Mouse (Mus musculus) urinary bladder, postnatal 25 days (tissue): ENCODE data around the gene Ephb2.

Source experiments
- DNase-seq: peaks from one replicate; pipeline ENCODE4 v3.0.0; 2022; ENCODE audit warnings: low spot score

The Ephb2 gene

DNA sequence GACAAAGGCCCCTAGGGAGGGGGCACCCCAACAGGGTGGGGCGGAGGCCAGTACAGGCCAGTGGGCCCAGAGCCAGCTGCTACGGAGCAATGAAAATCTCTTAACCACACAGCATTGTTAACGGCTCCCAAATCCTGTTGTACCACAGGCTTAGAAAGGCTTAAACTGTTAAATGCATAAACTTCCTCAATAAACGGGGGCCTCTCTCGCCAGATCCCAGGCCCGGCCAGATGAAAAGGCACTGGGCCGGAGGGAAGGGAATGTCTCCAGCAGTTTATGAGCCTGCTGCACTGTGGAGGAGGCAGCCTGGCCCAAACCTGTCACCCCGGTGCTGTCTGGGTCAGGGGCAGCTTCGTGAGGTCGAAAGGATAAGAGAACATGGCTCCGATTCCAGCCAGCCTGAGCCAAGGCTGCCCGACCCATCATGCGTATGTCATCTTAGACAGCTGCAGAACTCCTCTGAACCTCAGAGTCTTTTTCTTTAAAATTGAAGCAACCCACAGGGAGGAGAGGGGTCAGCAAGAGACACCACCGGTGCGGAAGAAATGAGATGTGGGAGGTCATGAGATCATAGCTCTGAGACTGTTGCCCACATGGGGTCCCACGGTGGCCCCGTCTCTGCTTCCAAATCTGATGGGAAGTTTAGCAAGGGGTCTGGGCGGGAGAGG, 73.9 kb downstream of the Ephb2 start:
- no peak for DNase-seq

DNA sequence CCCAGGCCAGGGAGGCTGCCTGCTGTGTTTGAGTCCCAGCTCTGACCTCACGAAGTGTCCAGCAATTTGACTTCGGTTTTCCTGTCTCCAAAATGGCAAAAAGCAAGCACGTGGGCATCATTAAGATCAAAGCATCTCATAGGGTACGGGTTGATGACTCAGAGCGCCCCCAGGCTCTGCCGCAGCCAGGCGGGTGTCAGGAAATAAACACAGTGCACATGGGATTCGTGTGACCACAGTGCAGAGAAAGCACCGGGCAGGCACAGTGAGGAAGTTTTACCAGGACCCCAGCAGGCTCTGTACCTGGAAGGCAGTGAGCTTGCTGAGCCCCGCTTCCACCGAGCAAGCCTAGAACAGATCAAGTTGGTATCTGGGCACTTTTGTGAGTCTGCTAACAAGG, 74.9 kb downstream of the Ephb2 start:
- DNase-seq, result no peak

DNA sequence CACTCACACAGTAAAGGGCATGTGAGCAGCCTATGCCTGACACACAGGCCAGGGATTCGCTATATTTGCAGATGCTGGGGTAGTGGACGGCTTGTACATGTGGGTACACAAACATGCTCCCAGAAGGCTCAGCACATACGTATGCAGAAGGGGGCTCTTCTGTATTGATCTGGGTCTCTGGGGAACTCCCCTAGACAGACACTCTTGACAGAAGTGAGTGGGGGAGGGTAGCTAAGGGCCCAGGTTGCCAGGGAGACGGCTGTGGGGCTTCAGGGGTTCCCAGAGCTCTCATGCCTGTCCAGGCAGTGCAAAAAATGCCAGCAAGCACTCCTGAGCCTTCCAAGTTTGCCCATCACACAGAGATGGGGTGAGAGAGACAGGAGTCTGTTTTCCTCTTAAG, 78.7 kb downstream of the Ephb2 start:
- DNase-seq, result no peak

DNA sequence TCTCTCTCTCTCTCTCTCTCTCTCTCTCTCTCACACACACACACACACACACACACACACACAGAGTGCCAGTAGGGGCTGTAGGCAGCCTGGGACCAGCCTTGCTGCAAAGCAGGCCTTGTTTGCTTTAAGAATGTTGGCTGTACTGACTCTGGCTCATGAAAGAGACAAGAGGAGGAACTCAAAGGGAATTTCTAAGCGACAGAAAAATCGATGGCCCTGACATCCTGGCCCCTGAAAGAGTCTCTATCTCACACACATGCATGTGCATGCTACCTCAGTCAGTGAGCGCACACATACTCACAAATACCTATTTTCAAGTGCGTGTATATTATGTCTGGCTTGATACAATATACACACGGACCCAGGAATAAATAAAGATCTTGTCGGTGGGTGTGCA, 79.3 kb downstream of the Ephb2 start:
- no peak for DNase-seq

DNA sequence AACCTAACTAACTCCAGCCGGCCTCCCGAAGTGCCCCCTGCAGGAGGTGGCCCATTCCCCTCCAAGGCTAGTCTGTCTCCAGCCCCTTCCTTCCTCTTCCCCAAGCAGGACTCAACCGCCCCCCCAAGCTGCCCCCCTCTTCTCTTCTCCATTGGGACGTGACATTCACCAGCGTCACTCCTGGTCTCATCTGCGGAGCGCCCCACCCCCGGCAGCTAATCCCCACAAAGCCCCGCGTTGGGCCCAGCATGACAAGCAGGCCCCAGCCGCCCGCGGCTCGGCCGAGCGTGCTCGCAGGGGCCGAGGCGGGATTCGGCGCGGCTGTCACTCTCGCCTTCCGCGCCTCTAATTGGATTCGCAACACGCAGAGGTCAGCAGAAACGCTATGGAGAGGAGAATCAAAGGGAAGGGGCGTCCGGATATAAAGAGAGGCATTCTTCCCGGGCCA, 80.4 kb downstream of the Ephb2 start:
- no peak for DNase-seq

DNA sequence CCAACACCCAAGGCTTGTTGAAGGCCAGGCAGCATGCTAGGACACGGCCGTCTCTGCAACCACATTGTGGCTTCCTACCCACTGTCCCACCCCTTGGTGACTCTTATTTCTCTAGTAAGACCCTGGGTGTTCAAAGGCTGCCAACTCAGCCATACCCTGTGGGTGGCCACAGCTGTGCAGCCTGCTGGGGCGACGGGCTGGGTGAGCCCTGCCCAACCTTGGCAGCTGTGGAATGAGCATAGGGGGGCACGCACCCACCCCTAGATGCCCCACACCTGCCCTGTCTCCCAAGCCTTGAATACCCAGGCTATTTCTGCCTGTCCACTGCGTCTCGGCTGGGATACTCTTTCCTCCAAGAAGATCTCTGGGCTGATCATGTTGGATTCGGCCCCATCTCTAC, 81.5 kb downstream of the Ephb2 start:
- no peak for DNase-seq

DNA sequence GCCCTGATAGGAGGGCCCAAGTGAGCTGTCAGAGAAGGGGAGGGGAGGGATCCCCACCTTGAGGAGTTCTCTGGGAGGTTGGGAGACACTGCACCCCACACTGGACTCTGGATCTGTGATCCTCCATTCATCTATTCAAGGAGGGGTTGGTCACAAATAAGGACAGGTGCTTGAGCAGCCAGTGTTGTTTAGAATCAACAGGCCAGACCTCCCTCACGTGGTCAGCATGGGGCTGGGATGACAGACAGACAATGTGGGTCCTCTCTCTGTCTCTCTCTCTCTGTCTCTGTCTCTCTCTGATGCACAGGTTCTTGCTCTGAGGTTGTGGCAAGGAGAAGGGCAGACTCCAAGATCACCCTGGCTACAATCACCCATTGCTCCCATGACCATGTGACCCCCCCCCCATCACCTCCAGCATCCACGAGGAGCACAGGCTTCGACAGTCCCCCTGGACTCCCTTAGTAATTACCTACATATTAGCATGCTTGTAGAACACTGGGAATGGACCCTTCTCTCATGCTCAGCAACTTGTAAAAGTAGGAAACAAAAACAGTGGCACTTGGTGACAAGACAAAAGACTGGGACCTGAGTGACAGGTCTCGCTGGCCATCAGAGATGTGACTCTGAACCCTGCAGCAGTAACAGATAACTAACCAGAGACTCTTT, 84.3 kb downstream of the Ephb2 start:
- no peak for DNase-seq

DNA sequence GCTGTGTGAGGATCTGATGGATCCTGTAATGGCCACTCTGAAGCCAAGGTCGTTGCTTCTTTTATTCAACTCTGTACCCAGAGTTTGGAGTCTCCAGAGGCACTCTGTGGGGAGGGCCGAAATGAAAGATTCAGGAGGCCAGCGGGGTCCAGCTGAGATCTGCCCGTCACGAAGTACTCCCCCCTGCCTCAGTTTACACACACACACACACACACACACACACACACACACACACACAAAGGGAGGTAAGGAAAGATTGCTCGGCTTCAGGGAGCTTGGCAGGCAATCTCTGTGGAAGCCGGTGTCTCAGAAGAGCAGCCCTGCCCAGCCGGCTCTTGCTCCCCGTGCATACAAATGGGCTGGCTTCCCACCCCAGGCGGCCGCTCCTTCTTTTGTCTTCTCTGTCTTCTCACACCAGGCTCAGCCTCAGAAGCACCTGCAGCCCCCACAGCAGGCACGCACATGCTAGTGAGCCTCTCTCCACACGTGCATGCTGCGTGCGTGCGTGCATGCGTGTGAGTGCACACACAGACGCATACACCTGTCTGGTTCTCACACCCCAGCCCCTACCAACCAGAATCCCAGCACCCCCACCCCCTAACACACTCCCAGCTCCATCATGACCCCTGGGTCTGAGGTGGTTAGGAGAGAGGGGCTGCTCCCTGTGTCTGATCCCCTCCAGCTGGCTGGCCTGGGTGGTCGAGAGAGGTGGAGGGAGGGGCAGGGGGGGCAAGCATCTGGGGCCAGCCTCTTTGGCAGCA, 85.0 kb downstream of the Ephb2 start:
- no peak for DNase-seq

DNA sequence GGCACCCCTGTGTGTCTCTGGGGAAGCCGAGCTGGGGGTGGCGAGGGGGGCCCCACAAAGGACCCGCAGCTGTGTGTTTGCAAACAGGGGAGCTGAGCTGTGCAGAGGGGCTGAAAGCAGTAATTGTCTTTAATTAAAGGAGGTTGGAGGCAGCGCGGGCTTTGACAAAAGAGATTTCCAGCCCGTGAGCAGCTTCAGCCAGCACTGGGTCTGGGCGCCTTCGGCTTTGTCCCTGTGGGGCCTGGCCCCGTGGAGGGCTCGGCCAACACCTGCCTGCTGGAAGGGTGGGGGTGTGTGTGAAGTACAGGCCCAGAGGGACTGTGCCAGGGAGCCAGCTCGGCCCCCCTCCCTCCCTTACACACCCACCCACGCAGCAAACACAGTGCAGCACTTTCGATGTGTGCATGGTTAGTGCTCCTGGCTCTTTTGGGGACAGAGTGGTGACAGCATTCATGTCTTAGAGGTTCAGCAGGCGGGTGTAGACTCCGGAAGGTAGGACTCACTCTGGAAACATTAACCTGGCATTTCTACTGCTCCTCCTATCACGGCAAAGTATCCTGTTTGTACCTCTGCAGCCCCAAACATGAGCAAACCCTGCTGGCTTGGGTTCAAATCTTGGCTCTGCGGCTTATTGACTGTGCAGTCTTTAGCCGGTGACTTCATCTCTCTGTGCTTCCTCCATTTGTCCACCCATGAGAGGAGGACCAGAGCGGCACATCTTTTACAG, 85.8 kb downstream of the Ephb2 start:
- DNase-seq, result no peak

DNA sequence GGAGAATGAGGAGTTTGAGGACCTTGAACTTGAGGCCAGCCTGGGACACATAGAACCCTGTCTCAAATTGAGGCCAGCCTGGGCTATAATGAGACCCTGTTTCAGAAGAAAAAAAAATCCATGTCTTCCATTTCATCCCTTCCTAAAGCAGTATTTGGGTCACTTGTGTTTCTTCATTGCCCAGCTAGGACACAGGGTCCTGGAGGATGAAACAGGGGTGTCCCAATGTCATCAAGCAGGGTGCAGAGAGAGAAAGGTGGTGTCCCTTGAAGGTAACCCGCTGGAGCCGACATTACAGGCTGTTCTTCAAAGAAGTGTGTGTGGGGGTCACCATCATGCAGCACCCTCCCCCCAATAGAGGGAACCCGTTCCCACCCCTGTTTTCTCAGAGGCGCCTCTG, 86.4 kb downstream of the Ephb2 start:
- no peak for DNase-seq

DNA sequence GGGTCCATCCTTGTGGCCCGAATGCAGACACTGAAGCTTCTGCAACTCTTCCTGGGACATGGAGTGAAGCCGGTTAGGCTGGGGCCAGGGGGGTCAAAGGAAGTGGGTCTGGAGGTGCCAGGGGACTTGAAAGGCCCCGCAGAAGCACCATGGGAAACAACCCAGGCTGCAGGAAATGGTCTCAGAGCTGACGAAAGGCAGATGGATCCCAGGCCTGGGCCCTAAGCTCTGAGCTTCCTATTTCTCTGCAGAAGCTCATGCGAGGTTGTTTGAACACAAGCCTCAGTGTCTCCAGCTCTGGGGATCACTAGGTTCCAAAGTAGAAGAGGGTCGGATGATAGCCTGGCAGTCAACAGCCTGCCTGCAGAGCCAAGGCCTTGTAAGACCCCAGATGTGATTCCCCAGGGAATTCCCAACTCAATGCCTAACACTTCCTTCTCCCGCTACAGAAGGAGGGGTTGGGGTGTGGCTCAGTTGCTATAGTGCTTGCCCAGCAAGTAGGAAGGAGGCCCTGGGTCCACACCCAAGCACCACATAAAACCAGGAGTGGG, 86.9 kb downstream of the Ephb2 start:
- no peak for DNase-seq

DNA sequence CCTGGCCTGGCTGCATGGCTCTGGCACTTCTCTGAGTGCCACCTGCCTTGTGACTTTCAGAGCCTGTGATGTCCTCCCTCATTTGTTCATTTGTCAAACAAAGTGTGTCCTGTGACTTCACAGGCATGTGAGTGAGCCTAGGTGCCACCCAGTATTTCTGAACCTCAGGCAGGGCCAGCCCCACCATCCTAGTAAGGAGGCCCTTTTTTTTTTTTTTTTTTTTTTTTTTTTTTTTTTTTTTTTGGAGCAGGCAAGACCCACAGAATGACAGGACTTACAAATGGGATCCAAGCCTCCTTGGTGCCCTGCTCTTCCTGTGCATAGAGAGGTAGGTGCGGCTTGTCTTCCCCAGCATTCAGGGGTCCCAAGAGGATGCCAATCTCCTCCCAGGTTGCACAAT, 89.3 kb downstream of the Ephb2 start:
- DNase-seq, result no peak

DNA sequence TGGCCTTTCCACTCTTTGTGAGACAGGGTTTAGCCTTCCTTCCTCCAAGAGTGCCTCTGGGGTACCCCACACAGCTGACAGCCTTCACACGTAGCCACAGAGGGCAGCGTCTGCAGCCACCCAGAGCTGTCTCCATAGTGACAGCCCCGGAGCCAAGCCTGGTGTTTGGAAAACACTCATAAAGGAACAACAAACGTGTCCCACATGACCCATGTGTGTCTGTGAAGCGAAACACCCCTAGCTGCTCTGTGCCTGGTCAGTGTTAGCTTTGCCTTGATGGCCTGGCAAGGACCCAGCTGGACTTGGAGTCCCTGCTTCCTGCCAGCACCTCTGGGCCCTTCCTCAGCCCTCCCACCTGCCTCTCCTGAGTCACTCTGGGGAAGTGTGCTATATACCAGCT, 93.1 kb downstream of the Ephb2 start:
- no peak for DNase-seq

DNA sequence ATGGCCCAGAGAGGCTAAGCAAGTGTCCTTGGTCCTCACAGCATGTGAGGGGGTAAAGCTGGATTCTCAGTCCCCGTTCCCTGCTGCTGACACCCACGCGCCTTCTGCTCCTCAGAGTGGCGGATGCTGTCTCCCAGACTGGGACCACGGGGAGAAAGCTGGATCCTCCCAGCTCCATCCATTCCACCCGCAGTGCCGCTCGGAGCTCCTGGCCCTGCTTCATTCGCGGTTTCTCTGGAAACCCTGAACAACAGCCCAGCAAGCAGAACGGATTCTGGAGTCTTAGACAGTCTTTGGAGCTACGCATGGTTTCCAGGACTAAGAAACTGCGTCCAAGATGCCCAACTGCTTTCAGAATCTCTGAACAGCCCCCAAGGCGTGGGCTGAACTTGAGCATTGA, 93.9 kb downstream of the Ephb2 start:
- DNase-seq, result no peak

DNA sequence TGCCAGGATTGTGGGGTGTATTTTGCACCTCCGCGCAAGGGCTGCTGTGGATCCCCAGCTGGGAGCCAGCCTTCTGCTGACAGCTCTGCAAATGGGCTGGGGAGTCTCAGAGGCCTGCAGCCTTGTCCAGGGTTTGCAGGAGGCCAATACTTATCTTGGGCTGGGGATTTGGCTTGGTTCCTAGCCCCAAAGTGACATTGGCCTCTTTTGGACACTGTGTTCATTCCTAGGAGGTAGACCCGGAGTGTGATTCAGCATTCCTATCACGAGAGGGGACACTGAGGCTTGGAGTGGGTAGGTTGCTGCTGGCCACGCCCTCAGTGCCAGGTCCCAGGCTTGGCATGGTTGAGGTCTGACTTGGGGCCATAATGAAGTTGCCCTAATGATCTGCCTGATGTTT, 94.8 kb downstream of the Ephb2 start:
- DNase-seq, result no peak

DNA sequence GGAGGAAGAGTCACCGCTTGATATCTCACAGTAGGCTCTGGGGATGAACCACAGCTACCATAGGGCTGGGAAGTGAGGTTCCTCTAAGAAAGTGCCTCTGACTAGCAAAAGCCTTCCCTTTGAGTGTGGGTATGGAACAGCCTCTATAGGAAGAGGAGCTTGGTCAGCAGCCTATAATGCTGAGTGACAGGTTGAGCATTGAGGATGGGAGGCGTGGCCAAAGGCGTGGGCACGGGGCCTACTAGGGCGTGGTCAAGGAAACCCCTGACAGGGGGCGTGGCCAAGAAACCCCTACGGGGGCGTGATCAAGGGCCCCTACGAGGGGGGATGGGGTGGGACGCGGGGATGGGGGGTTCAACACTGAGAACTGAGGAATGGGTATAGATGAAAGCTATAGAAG, 96.6 kb downstream of the Ephb2 start:
- DNase-seq, result no peak

DNA sequence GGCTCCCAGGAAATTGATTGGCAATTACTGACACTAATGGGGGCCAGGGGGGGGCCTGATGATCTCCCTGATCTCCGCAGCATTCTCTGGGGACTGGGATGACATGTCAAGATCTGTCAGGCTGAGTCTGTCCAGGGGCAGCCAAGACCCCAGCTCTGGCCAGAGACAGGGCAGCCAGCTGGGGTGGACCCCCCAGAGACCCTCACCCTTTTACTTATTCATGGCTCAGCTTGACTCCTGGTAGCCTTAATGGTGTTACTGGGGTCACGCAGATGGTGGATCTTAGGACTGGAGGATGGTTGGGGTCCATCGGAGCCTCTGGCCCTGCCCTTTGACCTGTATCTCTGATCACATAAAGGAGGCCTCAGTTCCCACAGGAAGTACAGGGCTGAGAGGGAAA, 97.5 kb downstream of the Ephb2 start:
- DNase-seq, result no peak

DNA sequence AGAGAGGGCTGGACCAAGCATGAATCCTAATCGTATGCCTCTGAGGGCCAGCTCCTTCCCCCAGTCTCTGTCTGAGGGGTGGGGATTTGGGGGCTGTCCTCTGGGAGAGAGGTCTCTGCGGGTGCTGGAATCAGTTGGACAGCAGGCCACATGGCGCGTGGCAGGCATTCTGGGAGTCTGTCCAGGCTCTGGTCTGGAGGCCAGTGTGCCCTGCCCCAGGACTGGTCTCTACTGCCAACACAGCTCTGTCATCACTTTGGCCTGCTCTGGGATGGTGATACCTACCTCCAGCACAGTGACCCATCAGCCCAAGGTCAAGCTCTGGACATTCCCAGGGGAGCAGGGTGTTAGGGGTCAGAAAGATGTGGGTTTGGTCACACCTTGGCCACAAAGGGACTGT, 99.9 kb downstream of the Ephb2 start:
- no peak for DNase-seq

DNA sequence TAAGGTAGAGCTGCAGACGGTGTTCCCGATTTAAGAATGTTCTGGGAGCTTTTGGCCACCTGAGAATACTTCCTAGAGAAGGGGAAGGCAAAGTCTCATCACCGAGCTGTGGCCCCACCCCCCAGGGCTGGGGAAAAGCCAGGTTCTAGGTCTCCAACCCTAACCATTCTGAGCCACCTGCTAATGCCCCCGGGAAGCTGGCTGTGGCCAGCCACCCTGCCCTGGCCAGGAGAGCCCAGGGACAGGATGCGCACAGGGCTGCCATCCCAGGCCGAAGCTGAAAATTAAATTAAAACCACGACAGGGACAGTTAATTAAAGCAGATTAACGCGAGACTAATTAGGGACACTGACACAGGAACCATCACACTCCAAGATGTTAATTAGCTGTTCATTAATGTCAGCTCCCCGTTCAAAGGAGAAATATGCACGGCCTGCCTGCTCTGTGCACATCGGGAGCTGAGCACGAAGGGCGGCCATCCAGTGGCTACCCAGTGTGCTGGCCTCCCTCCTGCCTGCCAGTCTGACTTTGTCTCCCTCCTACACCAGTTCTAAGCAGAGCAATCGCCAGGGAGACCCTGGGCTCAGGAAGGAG, 101.5 kb downstream of the Ephb2 start:
- no peak for DNase-seq

DNA sequence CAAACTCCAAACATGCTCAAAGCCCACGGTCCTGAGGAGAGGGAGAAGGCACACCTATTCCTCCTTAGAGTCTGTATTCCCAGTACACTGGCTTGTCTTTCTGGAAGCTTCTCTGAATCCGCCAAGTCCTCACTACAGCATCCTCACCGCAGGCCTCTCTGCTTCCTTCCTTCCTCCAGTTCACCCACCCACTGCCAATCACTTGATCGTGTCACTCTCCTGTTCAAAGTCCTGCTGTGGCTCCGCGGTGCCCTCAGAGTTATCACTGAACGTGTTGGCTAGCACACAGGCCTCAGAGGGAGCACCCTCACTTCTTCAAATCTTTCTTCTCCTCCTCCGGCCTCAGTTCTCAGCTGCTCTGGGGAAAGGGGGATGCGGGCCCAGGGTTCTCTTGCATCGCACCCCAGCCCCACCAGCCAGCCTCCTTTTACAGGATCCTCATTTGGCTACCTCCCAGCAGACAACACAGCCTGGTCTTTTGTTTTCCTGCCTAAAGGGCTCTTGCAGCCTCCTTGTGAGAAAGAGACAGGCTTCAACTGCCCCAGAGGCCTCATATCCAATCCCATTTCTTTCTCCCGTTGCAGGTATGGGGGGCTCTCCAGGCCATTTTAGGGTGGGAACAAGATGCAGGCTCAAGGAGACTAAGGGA, 102.4 kb downstream of the Ephb2 start:
- no peak for DNase-seq

DNA sequence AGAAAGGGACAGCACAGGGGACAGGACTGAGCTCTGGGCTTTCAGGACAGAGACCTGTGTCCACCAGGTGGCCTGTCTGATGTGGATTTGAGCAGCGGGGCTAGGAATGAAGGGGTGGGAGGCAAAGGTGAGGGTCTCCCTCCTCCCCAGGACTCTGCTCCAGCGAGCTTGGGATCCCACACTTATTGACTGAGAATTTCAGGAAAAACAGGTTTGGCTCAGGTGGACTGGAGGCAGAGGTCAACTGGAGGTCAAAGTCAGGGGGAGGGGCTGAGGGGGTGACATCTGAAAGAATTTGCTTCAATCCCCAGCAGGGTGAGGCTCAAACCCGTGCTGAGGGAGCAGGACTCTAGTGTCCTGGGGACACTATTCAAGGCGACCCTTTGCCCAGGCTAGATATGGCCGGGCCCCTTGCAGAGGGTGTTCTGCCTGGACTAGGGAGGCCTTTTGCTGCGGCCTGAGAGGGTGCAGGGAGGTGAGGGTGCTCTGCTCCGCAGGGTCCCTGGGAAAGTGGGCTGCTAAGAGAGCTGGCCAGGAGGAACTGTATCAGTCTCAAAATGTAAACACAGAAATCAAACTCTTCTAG, 103.2 kb downstream of the Ephb2 start:
- DNase-seq, result no peak
